Mouse (Mus musculus) kidney, embryonic 14.5 days (tissue): Measurements from ENCODE around the gene Stard3nl. TPM values are rescaled to one million over a fixed set of nuclear protein-coding genes. Genes with fewer than 3 reads are reported as not detected.

Experiments
- ATAC-seq: fragments of 200-750 bp; cut with Nextera tagmentation; 2 replicates; pipeline ENCODE4 v1.8.0; 2017; ENCODE audit warnings: moderate number of reproducible peaks, mild to moderate bottlenecking, moderate TSS enrichment, moderate library complexity; ENCODE audit not compliant: low FRiP score, low TSS enrichment
- H3K27ac ChIP-seq: fragments of 300-500 bp; sonication (generic); 2 replicates; pipeline ENCODE4 v1.5.1; 2014; ENCODE audit warnings: low read depth, mild to moderate bottlenecking, low read length, moderate library complexity, mixed read lengths
- H3K27me3 ChIP-seq: fragments of 300-500 bp; sonication (generic); 2 replicates; pipeline ENCODE4 v1.6.1; 2014; ENCODE audit warnings: mild to moderate bottlenecking, low read length; ENCODE audit not compliant: control insufficient read depth, insufficient read depth
- H3K36me3 ChIP-seq: fragments of 300-500 bp; sonication (generic); 2 replicates; pipeline ENCODE4 v1.6.1; 2014; ENCODE audit warnings: low read length, mixed read lengths; ENCODE audit not compliant: control insufficient read depth, insufficient read depth
- H3K4me1 ChIP-seq: fragments of 300-500 bp; sonication (generic); 2 replicates; pipeline ENCODE4 v1.6.1; 2014; ENCODE audit warnings: low read length, mixed read lengths; ENCODE audit not compliant: control insufficient read depth, insufficient read depth
- H3K4me2 ChIP-seq: fragments of 300-500 bp; sonication (generic); replicated peaks from 2 replicates; pipeline ENCODE4 v1.6.1; 2014; ENCODE audit warnings: low read depth, mild to moderate bottlenecking, low read length
- H3K4me3 ChIP-seq: fragments of 300-500 bp; sonication (generic); 2 replicates; pipeline ENCODE4 v1.5.1; 2014; ENCODE audit warnings: mild to moderate bottlenecking, low read length
- H3K9ac ChIP-seq: fragments of 300-500 bp; sonication (generic); 2 replicates; pipeline ENCODE4 v1.6.1; 2014; ENCODE audit warnings: low read depth, mild to moderate bottlenecking, low read length, moderate library complexity
- H3K9me3 ChIP-seq: fragments of 300-500 bp; sonication (generic); 2 replicates; pipeline ENCODE4 v1.6.1; 2016; ENCODE audit warnings: low read length; ENCODE audit not compliant: control insufficient read depth
- WGBS: fragments of 180-500 bp; shearing (Covaris S2); extraction: QIAGEN DNeasy Blood & Tissue Kit; methylation state at CpG from one replicate; pipeline ENCODE4 v1.1.7; 2014; 5-methylcytosine and 5-hydroxymethylcytosine counted together
- polyA plus RNA-seq: library from polyadenylated mRNA; unstranded; fragments of >200 nt; fragmentation: Nextera tagmentation; extraction: Ambion mirVana; gene quantifications from 2 replicates; pipeline ENCODE4 v1.2.1, GENCODE M21; 2014

The Stard3nl gene
- polyA plus RNA-seq, 1 experiment from 2014 or later: 107 TPM

DNA sequence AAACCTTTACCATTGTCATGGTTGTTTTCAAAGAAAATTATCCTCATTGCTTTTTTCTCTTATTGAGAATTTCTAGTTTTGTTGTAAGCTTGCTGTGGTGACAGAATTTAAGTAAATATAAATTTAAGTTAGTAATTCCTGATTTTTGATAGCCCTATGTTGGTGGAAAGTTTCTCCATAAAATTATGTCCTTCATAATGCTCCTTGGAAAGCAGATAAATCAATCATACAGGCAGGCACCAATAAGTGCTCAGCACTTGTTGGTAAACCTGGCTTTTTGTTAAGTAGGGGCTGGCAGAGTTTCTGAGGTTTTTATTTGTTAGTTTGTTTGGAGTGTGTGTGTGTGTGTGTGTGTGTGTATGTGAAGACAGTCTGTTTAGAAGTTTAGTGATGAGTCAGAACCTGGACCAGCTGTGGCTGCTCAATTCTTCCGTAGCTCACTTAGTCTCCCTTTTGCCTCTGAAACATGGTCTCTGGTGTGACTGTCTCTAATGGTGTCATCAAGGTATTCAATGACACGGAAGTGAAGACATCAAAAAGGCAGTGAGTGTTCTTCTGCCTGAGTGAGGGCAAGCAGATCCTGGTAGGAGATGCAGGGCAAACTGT, 16.8 kb upstream of the Stard3nl start:
- no peaks in the 10 kb centered on the region for H3K4me1 ChIP-seq
- H3K4me3 ChIP-seq: no peak overlapping the region
- no peak overlapping the region for H3K9ac ChIP-seq
- H3K9me3 ChIP-seq: no peaks in the 10 kb centered on the region
- no peaks in the 10 kb centered on the region for H3K27me3 ChIP-seq
- H3K4me2 ChIP-seq: no peak overlapping the region
- no peak for ATAC-seq
- H3K36me3 ChIP-seq: no peaks in the 10 kb centered on the region
- H3K27ac ChIP-seq: no peak overlapping the region
- 70% methylated on average over 2 of the region's 2 CpGs for WGBS

DNA sequence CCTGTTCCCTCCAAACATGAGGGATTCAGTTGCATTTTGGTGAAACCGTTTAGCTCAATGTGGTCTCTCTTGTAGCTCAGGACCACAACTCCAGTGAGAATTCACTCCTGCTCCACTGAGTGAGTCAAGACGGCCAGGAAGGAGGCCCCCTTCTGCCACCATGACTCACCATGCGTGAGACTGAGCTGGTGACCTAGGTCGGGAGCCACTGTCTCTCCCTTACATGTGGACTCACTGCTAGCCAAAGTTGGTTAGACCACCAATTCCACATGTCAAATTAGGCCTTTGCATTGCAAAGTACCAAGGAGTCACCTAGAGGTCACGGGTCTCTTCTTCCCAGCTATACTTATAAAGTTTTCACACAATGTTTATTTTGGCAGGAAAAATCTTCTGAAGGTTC, 16.3 kb upstream of the Stard3nl start:
- Histone ChIP-seq H3K4me3 (no peak overlapping the region), H3K9ac (no peak overlapping the region), H3K27me3 (no peaks in the 10 kb centered on the region), H3K9me3 (no peaks in the 10 kb centered on the region), H3K27ac (no peak overlapping the region), H3K4me2 (no peak overlapping the region), H3K36me3 (no peaks in the 10 kb centered on the region), H3K4me1 (no peaks in the 10 kb centered on the region)
- WGBS: 73% methylated on average over 5 of the region's 5 CpGs
- no peak for ATAC-seq

DNA sequence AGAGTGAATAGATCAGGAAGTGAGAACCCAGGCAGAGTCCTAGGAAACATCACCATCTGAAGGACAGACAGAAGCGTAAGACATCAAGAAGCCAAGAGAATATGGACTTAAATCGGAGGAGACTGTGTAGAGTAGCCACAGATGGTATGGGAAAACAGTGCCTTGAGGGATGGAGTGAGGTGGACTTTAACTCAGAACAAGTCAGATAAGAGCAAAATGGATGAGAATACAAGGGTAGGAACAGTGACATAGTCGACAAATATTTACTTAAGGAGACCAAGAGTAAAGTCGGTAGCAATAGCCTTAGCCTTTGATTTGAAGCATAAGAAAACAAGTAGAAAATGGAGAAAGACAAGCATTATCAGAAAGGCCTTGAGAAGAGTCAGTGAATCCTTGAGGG, 15.1 kb upstream of the Stard3nl start:
- Histone ChIP-seq H3K27me3 (no peaks in the 10 kb centered on the region), H3K36me3 (no peaks in the 10 kb centered on the region), H3K4me2 (no peak overlapping the region), H3K9me3 (no peaks in the 10 kb centered on the region), H3K4me1 (no peaks in the 10 kb centered on the region), H3K4me3 (no peak overlapping the region), H3K9ac (no peak overlapping the region), H3K27ac (no peak overlapping the region)
- 87% methylated on average over 4 of the region's 4 CpGs for WGBS
- ATAC-seq: no peak

DNA sequence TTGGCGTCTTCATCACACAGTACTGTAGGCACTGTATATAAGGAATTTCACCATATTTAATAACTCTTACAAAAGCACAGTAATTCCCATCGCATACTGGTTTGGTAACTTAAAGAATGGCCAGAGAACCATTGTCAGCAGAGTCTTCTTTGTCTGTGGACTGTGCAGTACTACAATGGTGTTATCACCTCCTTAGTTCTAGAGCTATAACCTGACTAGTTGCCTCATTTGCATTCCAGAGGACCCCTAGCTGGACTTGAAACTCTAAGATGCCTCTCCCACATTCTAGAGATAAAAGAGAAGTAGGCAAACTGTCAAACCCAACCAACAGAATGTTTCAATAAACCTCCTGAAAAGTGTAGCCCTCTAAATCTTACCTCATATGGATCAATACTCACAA, 12.4 kb upstream of the Stard3nl start:
- H3K9me3 ChIP-seq: no peaks in the 10 kb centered on the region
- ATAC-seq: no peak
- H3K9ac ChIP-seq: no peak overlapping the region
- no peaks in the 10 kb centered on the region for H3K27me3 ChIP-seq
- no peak overlapping the region for H3K27ac ChIP-seq
- H3K4me2 ChIP-seq: no peak overlapping the region
- no peaks in the 10 kb centered on the region for H3K36me3 ChIP-seq
- H3K4me1 ChIP-seq: no peaks in the 10 kb centered on the region
- H3K4me3 ChIP-seq: no peak overlapping the region
- 90% methylated on average over 2 of the region's 2 CpGs for WGBS

DNA sequence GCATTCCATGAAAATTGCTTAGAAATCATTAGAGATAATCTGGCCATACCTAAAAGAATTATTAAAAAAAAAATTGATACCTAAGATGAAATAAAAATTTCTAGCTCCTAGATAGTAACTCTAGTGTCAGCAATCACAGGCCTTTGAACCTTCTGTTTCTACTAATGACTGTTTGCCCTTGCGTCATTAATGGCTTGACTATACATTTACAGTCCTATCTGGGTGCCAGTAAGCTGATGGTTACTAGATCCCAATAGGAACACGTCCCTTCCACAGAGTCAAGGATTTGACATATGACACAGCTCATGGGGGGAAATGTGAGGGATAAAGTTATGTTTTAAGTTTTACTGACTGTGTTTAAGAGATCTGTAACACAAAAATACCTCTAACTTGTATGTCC, 9.0 kb upstream of the Stard3nl start:
- no peak overlapping the region for H3K4me3 ChIP-seq
- H3K4me1 ChIP-seq: no peaks in the 10 kb centered on the region
- no peaks in the 10 kb centered on the region for H3K27me3 ChIP-seq
- H3K36me3 ChIP-seq: no peaks in the 10 kb centered on the region
- no peak for ATAC-seq
- no peak overlapping the region for H3K4me2 ChIP-seq
- H3K27ac ChIP-seq: no peak overlapping the region
- no peak overlapping the region for H3K9ac ChIP-seq
- no peaks in the 10 kb centered on the region for H3K9me3 ChIP-seq
- WGBS: 78% methylated on average over 2 of the region's 2 CpGs

DNA sequence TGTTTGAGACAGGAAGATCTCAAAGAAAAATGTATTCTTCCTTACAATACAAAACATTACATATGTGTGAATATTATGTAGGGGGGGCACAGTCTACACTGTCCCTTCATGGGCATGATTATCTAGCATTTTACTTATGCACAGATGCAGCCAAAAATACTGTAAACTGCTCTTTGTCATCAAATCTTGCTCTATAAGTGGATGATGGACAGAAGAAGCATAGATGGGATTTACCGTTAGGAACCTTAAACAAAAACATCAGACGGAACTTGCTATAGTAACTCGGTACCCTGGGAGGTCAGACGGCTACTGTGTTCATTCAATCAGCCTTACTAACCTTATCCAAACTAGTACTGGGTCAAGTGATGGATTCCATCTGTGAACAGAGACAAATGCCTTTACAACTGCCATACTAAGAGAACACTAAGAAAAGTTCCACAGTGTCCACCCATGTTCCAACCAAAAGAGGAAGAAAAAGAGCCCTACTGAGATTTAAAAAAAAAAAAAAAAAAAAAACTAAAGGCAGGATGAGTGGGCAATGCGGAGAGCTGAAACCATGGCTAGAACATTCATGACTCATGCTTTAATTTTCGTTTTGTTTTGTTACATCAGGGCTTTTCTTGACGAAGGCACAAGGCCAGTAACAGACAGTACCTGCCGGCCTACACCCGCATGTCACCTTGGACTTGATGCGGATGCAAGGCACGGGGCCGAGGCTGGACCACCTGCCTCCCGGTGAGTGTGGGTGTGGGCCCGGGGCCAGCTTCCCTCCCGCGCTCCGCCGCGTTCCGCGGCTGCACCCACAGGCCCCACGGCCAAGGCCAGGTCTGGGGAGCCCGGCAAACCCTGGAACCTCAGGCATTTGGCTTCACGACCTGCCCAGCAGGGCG, 552 bp downstream of the Stard3nl start:
- Histone ChIP-seq H3K4me2 (peak overlapping the region; percentile 59), H3K4me3 (peak overlapping the region; percentile 67), H3K27ac (peak overlapping the region; percentile 63), H3K9ac (peak overlapping the region; percentile 82), H3K27me3 (no peaks in the 10 kb centered on the region), H3K9me3 (no peaks in the 10 kb centered on the region), H3K4me1 (peaks cover 21% of the 10 kb centered on the region), H3K36me3 (no peaks in the 10 kb centered on the region)
- WGBS: under 1% methylated on average over 25 of the region's 25 CpGs
- ATAC-seq: peak; percentile 86

DNA sequence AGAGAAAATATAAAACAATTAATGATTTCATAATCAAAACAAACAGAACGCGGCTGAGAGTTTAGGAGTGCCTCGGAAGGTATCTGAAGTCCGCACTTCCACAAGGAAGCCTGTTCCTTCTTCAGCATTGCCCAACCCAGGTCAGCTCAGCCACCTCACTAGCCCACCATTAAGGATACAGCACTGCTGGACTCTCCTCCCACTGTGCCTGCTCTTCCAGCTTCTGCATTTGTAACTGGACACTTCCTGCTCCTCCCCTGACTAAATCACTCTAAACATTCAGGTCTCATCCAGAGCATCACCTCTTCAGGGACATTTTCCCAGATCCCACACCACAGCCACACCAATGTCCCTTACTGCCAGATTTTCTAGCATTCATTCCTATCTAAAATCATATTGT, 1.4 kb downstream of the Stard3nl start:
- Histone ChIP-seq H3K4me2 (peak overlapping the region; percentile 59), H3K9me3 (no peaks in the 10 kb centered on the region), H3K27ac (no peak overlapping the region), H3K27me3 (no peaks in the 10 kb centered on the region), H3K9ac (no peak overlapping the region), H3K4me3 (peak overlapping the region; percentile 10; the same call in 1 of the 2 replicates), H3K4me1 (peaks cover 21% of the 10 kb centered on the region), H3K36me3 (no peaks in the 10 kb centered on the region)
- ATAC-seq: peak; percentile 51
- 30% methylated on average over 4 of the region's 4 CpGs for WGBS

DNA sequence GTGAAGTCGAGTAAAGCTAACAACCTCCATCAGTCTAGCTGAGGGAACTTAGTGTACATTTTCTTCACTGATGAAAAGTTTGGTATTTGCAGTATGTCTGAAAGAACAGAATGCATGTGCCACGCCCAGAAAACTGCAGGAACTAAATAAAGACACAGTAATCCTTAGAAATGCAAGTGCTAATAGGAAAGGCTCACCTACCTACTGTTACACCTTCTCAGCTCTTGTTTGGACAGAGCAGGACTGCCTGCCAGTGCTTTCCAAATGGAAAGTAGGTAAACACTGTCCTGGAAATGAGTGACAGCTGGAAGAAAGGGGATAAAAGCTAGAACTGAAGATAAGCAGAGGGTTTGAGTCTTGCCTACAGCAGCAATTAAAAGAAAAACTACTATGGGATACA, 1.9 kb downstream of the Stard3nl start:
- Histone ChIP-seq H3K27ac (no peak overlapping the region), H3K4me2 (peak overlapping the region; percentile 59), H3K4me1 (peaks cover 21% of the 10 kb centered on the region), H3K4me3 (no peak overlapping the region; the same call in 1 of the 2 replicates), H3K9ac (no peak overlapping the region), H3K36me3 (no peaks in the 10 kb centered on the region), H3K9me3 (no peaks in the 10 kb centered on the region), H3K27me3 (no peaks in the 10 kb centered on the region)
- 81% methylated on average over 2 of the region's 2 CpGs for WGBS
- ATAC-seq: no peak

DNA sequence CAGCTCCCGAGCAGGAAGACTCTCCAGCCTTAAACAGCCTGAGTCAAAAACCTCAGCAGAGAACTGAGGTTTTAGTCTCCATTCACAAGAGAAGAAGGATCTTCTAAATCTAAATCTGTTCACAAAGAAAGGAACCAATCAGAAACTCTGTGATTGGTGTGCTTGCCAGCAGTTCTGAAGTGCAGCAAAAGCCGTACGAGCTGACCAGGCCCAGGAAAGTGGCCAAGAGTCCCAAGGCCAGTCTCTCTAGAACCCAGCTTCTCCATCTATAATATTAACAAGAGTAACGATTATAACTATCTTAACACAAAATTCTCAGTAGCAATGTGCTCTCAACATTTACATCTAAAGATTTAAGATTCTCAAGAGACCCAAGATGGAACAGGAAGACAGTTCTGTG, 4.0 kb downstream of the Stard3nl start:
- no peak overlapping the region for H3K9ac ChIP-seq
- WGBS: 68% methylated on average over 4 of the region's 4 CpGs
- H3K4me3 ChIP-seq: no peak overlapping the region

More for the DNA sequence above, 4.0 kb downstream of the Stard3nl start:
- Histone ChIP-seq H3K27ac (no peak overlapping the region), H3K36me3 (no peaks in the 10 kb centered on the region), H3K4me1 (peaks cover 20% of the 10 kb centered on the region), H3K9me3 (no peaks in the 10 kb centered on the region), H3K4me2 (no peak overlapping the region), H3K27me3 (no peaks in the 10 kb centered on the region)
- no peak for ATAC-seq
